Mouse (Mus musculus): Measurements from ENCODE around the gene Atg9a.

DNA sequence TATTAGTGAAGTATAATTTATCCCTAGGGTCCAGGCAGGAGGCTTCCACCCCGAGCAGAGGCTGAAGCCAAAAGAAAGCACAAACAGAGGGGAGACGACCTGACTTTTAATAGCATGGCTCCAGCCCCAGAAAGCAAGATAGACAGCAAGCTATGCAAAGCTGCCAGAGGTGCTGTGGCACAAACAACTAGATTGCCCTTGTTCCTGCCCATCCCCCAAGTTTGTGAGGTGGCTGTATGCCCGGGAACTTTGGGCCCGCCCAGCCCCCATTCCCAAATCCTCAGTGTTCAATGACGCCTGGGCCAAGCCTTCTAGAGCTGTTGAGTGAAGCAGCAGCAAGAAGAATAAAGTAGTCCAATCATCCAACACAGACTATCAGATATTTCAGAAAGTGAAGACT, 22.9 kb upstream of the Atg9a start:
- no peak for TF ChIP-seq HCFC1 (IDR thresholded peaks at IDR 0.05; ENCODE audit: borderline replicate concordance, insufficient read depth, low read length)
- TF ChIP-seq ZC3H11A (IDR thresholded peaks at IDR 0.05; ENCODE audit: borderline replicate concordance, low read depth, low read length) = no peak
- no peak for TF ChIP-seq ZNF384 (IDR thresholded peaks at IDR 0.05; ENCODE audit: low read depth, low read length)
- TF ChIP-seq MAFK (IDR thresholded peaks at IDR 0.05; ENCODE audit: insufficient read depth, low read depth, low read length) = no peak
- TF ChIP-seq CHD2 (IDR thresholded peaks at IDR 0.05; ENCODE audit: low read depth, low read length) = no peak

Measured in ES-E14 (cell line).